Mouse (Mus musculus) forebrain, embryonic 14.5 days (tissue): ENCODE results near the gene Med12. TPM values are rescaled to one million over a fixed set of nuclear protein-coding genes. Genes with fewer than 3 reads are reported as not detected.
A peak's percentile ranks its signal among the peaks of the same experiment; 100 is the strongest.

Experiments
- ATAC-seq: fragments of 200-750 bp; cut with Nextera tagmentation; 2 replicates; pipeline ENCODE4 v1.8.0; 2017; ENCODE audit warnings: mild to moderate bottlenecking, moderate library complexity
- DNase-seq: peaks from one replicate; pipeline ENCODE4 v3.0.0-alpha.2; 2015; ENCODE audit warnings: low spot score
- H3K27ac ChIP-seq: fragments of 300-500 bp; sonication (generic); 2 replicates; pipeline ENCODE4 v1.5.1; 2014; ENCODE audit warnings: low read depth, mild to moderate bottlenecking, control low read depth, low read length, moderate library complexity
- H3K27me3 ChIP-seq: fragments of 300-500 bp; sonication (generic); replicated peaks from 2 replicates; pipeline ENCODE4 v1.6.1; 2014; ENCODE audit warnings: low read length, control low read depth, mixed read lengths; ENCODE audit not compliant: control insufficient read depth, insufficient read depth
- H3K36me3 ChIP-seq: fragments of 300-500 bp; sonication (generic); 2 replicates; pipeline ENCODE4 v1.6.1; 2014; ENCODE audit warnings: low read length, control low read depth; ENCODE audit not compliant: control insufficient read depth, insufficient read depth
- H3K4me1 ChIP-seq: fragments of 300-500 bp; sonication (generic); 2 replicates; pipeline ENCODE4 v1.6.1; 2014; ENCODE audit warnings: antibody characterized with exemption, low read length, control low read depth; ENCODE audit not compliant: control insufficient read depth, insufficient read depth
- H3K4me2 ChIP-seq: fragments of 300-500 bp; sonication (generic); 2 replicates; pipeline ENCODE4 v1.6.1; 2014; ENCODE audit warnings: mild to moderate bottlenecking, control low read depth, low read length
- H3K4me3 ChIP-seq: fragments of 300-500 bp; sonication (generic); 2 replicates; pipeline ENCODE4 v1.5.1; 2014; ENCODE audit warnings: low read depth, low read length, control low read depth
- H3K9ac ChIP-seq: fragments of 300-500 bp; sonication (generic); 2 replicates; pipeline ENCODE4 v1.6.1; 2014; ENCODE audit warnings: mild to moderate bottlenecking, low read length, control low read depth, moderate library complexity
- H3K9me3 ChIP-seq: fragments of 300-500 bp; sonication (generic); replicated peaks from 2 replicates; pipeline ENCODE4 v1.6.1; 2016; ENCODE audit warnings: low read length, control low read depth, mixed read lengths; ENCODE audit not compliant: control insufficient read depth
- WGBS: fragments of 180-500 bp; shearing (Covaris S2); extraction: QIAGEN DNeasy Blood & Tissue Kit; methylation state at CpG from one replicate; pipeline ENCODE4 v1.1.7; 2014; 5-methylcytosine and 5-hydroxymethylcytosine counted together
- polyA plus RNA-seq: library from polyadenylated mRNA; unstranded; fragments of >200 nt; fragmentation: Nextera tagmentation; extraction: Ambion mirVana; gene quantifications from 2 replicates; pipeline ENCODE4 v1.2.1, GENCODE M21; 2014

The Med12 gene
- polyA plus RNA-seq, 1 experiment from 2014 or later, result 25.0 TPM

GRCm38 (mm10) chrX:101290111-101290510 lies 16.3 kb downstream of the Med12 start:
- ATAC-seq (no peak), DNase-seq (no peak)
- Histone ChIP-seq H3K4me1 (no peaks in the 10 kb centered on the region), H3K4me3 (no peak overlapping the region), H3K27me3 (no peaks in the 10 kb centered on the region), H3K27ac (no peak overlapping the region), H3K9me3 (no peaks in the 10 kb centered on the region), H3K4me2 (no peak overlapping the region), H3K36me3 (peaks cover 74% of the 10 kb centered on the region), H3K9ac (no peak overlapping the region)
- WGBS, result 87% methylated on average over 10 of the region's 10 CpGs

DNA sequence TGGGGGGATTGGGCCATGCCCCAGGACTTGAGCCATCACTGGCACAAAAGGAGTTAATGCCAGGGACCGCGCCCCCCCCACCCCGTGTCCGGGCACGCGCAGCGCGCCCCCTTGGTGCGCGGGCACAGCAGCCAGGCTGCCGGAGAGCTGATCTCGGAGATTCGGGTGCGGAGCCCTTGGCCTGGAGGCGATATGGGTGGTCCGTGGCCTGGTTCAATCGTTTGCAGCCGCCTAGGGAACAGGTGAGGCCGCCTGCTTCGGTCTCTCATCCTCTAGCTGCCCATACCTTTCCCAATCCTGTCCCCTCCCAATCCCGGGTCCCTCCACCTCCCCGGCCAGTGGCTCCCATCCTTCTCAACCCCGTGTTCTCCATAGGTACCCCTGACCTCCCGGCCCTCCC lies 25.2 kb downstream of the Med12 start, which contains the start of gene Nlgn3:
TSS of gene Nlgn3 (plus strand) at position 114 of the 400 bp plus-strand sequence.
- Histone ChIP-seq H3K4me3 (peak within 1 kb of the TSS; percentile 47), H3K27ac (peak within 1 kb of the TSS; percentile 70), H3K36me3 (peaks cover 26% of the 10 kb centered on the region; the same call in 1 of the 2 replicates), H3K9me3 (no peaks in the 10 kb centered on the region), H3K27me3 (no peaks in the 10 kb centered on the region), H3K9ac (peak within 1 kb of the TSS; percentile 74), H3K4me1 (peaks cover 14% of the 10 kb centered on the region; the same call in 1 of the 2 replicates), H3K4me2 (peak within 1 kb of the TSS; percentile 51)
- ATAC-seq (peak; percentile 27), DNase-seq (peak; percentile 59)
- 26% methylated on average over 15 of the region's 24 CpGs for WGBS

DNA sequence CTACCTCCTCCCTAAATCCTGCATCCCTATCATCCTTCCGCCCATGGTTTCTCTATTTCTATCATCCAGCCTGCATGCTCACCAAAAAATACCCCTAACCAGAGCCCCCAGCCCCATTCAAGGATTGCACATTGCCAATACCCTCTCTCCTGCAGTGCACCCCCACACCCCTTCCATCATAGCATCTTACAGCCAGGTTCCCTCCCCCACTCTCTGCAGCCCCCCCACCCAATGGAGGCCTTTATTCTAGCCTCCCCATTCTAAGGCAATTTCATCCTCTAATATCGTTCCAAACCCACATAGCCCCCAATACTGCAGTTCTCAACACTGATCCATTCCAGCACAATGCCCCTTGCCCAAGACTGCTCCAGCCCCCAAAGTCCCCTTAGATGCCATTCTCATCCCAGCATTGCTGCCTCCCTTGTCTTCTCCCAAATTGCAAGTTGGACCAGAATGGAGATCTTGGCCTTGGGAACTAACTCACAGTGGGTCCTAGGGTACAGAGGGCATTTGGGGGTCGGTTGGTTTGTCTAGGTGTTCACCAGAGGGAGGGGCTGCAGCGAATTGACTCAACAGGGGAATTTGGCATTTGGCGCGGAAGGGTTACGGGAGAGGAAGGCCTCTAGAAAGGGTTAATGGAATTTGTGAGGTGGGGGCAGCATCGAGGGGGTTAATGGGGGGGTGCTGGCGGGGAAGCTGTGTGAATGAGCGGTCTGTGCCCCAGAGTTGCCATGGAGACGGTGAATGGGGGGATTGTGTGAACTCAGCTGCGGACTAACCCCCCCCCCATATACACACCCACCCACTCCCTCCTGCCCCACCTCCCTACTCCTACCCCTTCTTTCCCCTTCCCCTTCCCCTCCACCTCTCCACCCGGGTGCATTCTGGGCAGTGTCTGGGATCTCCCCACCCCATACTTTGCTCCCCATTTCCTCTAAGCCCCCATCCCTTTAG lies 25.9 kb downstream of the Med12 start:
- WGBS, result 40% methylated on average over 13 of the region's 13 CpGs
- Histone ChIP-seq H3K4me1 (peaks cover 17% of the 10 kb centered on the region; the same call in 1 of the 2 replicates), H3K27me3 (no peaks in the 10 kb centered on the region), H3K9me3 (no peaks in the 10 kb centered on the region), H3K4me3 (peak overlapping the region; percentile 47), H3K9ac (peak overlapping the region; percentile 74), H3K27ac (peak overlapping the region; percentile 70), H3K36me3 (peaks cover 24% of the 10 kb centered on the region; the same call in 1 of the 2 replicates), H3K4me2 (peak overlapping the region; percentile 51)
- DNase-seq, result peak; percentile 81
- peak; percentile 74 for ATAC-seq

- peak overlapping the region; percentile 70 for H3K27ac ChIP-seq
- peak overlapping the region; percentile 47 for H3K4me3 ChIP-seq
- 47% methylated on average over 13 of the region's 13 CpGs for WGBS
- ATAC-seq (peak; percentile 70), DNase-seq (peak; percentile 69)
- H3K4me2 ChIP-seq, result peak overlapping the region; percentile 51
- H3K36me3 ChIP-seq, result peaks cover 18% of the 10 kb centered on the region; the same call in 1 of the 2 replicates
- no peaks in the 10 kb centered on the region for H3K27me3 ChIP-seq
- no peaks in the 10 kb centered on the region for H3K9me3 ChIP-seq
- H3K9ac ChIP-seq, result peak overlapping the region; percentile 74; the same call in 1 of the 2 replicates
- H3K4me1 ChIP-seq, result peaks cover 17% of the 10 kb centered on the region; the same call in 1 of the 2 replicates
These were observed 26.7 kb downstream of the Med12 start for GRCm38 (mm10) chrX:101300427-101301030.

DNA sequence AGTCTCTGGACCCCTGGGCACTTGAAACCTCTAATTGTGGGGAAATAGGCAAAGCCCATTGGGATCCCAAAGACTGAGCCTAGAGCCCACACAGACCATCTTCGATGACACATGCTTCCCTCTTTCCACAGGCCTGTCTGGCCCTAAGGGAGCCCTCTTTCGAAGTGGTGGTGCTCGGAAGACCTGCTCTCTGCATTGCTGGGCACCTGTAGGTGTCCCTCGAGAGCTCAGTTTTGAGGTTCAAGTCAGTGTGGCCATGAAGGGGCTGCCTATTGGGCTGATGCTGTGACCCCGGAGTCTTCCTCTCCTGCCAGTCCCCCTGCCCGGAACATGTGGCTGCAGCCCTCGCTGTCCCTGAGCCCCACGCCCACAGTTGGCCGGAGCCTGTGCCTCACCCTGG lies 27.8 kb downstream of the Med12 start:
- Histone ChIP-seq H3K9me3 (no peaks in the 10 kb centered on the region), H3K4me2 (peak overlapping the region; percentile 51), H3K36me3 (0 out of 2 replicates have a peak, but pooled peaks cover 7% of the 10 kb centered on the region), H3K4me3 (peak overlapping the region; percentile 47), H3K27ac (no peak overlapping the region), H3K9ac (peak overlapping the region; percentile 40), H3K27me3 (no peaks in the 10 kb centered on the region), H3K4me1 (peaks cover 17% of the 10 kb centered on the region; the same call in 1 of the 2 replicates)
- no peak for ATAC-seq
- 69% methylated on average over 9 of the region's 9 CpGs for WGBS
- DNase-seq, result no peak

GRCm38 (mm10) chrX:101304646-101305045 lies 30.8 kb downstream of the Med12 start:
- 40% methylated on average over 2 of the region's 2 CpGs for WGBS
- no peaks in the 10 kb centered on the region for H3K27me3 ChIP-seq
- DNase-seq, result no peak
- H3K4me1 ChIP-seq, result peaks cover 17% of the 10 kb centered on the region; the same call in 1 of the 2 replicates
- H3K27ac ChIP-seq, result no peak overlapping the region
- H3K9me3 ChIP-seq, result no peaks in the 10 kb centered on the region
- H3K4me3 ChIP-seq, result no peak overlapping the region
- ATAC-seq, result no peak
- no peak overlapping the region for H3K4me2 ChIP-seq
- H3K36me3 ChIP-seq, result peaks cover 6% of the 10 kb centered on the region; the same call in 1 of the 2 replicates
- H3K9ac ChIP-seq, result no peak overlapping the region

GRCm38 (mm10) chrX:101309299-101309698 lies 35.5 kb downstream of the Med12 start:
- 0 out of 2 replicates have a peak, but pooled peaks cover under 1% of the 10 kb centered on the region for H3K4me1 ChIP-seq
- no peak overlapping the region for H3K4me3 ChIP-seq
- no peaks in the 10 kb centered on the region for H3K27me3 ChIP-seq
- WGBS, result 91% methylated on average over 5 of the region's 5 CpGs
- no peak overlapping the region for H3K4me2 ChIP-seq
- H3K27ac ChIP-seq, result no peak overlapping the region
- H3K36me3 ChIP-seq, result peaks cover 27% of the 10 kb centered on the region
- H3K9me3 ChIP-seq, result no peaks in the 10 kb centered on the region
- H3K9ac ChIP-seq, result no peak overlapping the region
- DNase-seq (no peak), ATAC-seq (no peak)

- no peaks in the 10 kb centered on the region for H3K4me1 ChIP-seq
- DNase-seq, result peak; percentile 73
- no peaks in the 10 kb centered on the region for H3K27me3 ChIP-seq
- H3K27ac ChIP-seq, result no peak overlapping the region
- WGBS, result 22% methylated on average over 6 of the region's 6 CpGs
- H3K9ac ChIP-seq, result no peak overlapping the region
- H3K4me3 ChIP-seq, result no peak overlapping the region
- ATAC-seq, result peak; percentile 86
- H3K9me3 ChIP-seq, result no peaks in the 10 kb centered on the region
- peaks cover 42% of the 10 kb centered on the region for H3K36me3 ChIP-seq
- H3K4me2 ChIP-seq, result no peak overlapping the region
These were observed 40.0 kb downstream of the Med12 start for GRCm38 (mm10) chrX:101313625-101314359.
